Mouse (Mus musculus): ENCODE measurements around the gene Bcl2l11.

DNA sequence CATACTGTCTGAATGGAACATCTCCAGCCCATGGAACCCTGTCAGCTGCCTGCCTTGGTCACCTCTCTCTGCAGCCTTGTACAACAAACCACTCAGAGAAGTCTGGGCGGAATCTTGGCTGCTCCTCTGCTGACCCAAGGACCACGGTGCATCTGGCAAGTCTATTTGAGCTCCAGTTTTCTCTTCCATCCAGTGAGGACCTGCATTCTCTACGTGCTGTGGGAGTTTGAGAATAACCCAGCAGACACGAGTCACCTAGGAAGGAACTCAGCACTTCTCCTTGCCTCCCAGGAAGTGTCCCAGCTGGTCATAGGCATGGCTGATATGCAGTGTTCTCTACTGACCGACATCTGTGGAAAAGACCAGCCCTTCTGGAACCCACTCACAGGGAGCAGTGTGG lies 8.6 kb downstream of the Bcl2l11 start:
- TF ChIP-seq POLR2A (IDR thresholded peaks at IDR 0.05; ENCODE audit: low read depth, low read length) (no peak), CTCF (conservative IDR thresholded peaks at IDR 0.05; ENCODE audit: insufficient read depth, insufficient read length, low read depth, low read length) (no peak)

Measured in kidney, adult 2 months (tissue).